Mouse (Mus musculus): ENCODE measurements around the gene C1qtnf3.
A peak's percentile ranks its signal among the peaks of the same experiment; 100 is the strongest.
"Not testable (repeated sequence)": the region's sequence is repeated elsewhere in the genome, so short reads cannot be mapped to it uniquely, and the experiment has no call there.

Gene C1qtnf3

DNA sequence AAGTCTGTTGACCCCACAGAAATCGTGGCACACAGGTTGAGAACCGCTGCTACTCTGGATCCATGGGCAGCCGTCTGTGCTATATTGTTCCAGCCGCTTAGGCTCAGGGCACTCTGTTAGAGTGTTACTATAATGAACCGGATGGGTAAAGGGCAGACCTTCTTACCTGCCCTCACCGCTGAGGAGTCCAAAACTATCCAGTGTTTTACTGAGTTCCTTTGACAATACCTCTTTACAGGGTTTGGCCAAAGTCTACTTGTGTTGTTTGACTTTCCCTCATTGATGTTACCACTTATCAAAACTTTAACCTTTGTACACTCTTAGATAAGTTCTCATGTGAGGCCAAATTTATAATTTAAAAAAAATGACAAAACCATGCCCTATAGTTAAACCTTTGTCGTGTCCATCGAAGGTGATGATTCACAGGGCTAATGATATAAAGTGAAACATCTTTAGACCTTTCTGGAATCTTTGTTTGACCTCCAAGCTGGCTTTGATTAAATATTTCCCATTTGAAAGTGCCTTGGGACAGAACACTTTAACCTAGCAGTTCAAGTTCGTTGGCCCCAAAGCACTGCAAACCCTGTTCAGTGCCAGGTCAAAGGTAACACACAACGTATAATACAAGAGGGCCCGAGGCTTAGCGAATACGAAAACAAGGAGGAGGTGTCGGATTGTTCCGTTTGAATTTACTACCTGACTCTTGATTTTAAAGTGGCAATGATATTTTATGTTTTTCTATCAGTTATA, 7.3 kb downstream of the C1qtnf3 start:
- DNase-seq: no peak

DNA sequence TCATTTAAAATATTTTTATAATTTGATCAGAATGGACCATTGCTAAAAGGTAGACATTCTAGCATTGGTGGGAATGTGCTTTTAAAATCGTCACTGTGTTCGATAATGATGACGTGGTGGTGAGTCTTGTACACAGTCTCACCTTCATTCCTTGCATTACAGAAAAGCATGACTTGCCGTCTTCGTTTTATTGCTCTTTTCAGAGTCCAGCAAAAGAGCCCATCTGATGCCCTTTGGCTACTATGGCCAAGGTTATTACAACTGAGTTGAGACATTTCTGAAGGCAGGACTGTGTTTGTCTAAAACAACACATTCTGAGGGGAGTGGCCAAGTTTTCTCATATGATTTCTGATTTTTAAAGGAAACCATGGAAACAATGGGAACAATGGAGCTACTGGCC, 8.1 kb downstream of the C1qtnf3 start:
- DNase-seq: no peak

DNA sequence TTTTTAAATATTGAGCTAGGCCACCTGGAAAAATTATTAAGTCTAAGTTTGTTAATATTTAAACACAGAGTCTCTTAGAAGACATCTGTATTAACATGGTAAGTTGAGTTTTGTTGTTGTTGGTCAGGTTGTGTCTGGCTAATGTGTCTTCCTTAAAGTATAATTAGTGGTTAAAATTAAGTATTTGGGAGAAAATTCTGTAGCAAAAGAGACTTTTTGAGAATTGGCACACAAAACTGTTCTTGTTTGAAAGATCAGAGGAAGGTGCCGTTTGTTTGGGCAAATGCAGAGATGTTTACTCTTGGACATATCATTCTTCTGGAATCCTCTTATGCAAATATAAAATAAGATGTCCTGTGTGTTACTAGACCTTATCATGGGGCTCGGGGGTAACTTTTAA, 10.5 kb downstream of the C1qtnf3 start:
- no peak for DNase-seq

DNA sequence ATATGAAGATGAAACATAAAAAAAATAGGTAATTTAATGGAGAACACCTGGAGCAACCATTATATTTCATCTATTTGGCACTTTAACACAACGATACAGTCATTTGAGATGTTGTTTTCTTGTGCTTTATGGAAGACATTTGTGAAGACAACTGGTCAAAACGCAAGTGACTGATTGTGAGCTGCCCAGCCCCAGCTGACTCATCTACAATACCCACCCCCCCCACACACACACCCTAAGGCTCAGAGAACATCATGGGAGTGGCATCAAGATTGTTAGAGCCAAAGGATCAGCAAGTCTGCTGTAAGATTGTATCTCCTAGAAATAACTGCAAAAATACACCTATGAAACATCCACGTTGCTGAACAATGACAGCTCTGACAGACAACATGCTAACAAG, 17.3 kb downstream of the C1qtnf3 start:
- no peak for DNase-seq

DNA sequence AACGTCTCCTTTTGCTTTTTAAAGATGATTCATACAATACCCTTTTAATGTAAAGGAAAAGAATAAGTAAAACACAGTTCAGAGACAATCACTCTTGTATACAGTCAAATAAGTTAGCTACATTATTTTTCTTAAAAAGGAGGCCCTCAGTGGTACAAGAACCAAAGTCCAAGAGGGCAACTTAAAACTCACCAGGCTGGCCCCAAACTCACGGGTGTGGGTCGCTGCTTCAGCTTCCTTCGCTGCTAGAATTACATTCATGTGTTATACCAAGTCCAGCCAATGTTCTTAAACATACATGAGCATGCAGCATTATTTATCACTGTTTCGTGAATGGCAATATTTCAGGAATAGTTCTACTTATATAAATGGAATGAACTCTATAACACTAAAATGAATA, 18.6 kb downstream of the C1qtnf3 start:
- no peak for DNase-seq

DNA sequence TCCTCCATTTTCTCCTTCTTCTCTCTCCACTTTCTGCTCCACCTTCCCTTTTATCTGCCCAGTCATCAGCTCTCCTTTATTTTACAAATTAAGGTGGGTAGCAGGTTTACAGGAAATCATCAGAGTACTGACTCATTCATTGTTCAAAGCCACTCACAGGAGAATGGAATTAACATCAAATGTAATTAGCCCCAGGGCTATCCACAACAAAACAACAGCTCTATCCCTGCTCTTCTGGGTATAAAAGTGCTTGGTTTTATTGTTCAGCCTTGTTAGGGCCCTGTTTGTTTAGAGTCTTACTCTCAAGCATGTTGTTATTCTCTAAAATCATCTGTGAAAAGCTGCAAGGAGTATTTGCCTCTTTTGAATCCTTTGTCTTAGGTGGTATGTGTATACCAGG, 25.0 kb downstream of the C1qtnf3 start:
- DNase-seq: no peak

DNA sequence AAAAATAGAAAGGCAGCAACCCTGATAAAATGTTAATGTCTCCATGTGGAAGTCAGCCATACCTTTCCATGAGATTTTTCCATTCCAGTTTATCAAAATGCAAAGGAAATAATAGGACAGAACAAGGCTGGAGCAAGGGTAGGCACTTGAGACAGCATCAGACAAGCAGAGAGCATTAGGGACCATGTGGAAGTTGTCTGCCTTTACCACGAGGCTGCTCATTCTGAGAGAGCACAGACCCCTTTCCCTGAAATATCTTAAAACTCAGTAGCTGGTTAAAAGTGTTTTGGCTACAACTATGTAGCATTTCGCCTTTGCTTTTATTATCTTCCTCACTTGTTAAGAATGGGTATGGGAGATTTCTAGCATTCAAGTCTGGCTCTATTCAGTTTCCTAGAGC, 28.6 kb downstream of the C1qtnf3 start:
- no peak for DNase-seq

DNA sequence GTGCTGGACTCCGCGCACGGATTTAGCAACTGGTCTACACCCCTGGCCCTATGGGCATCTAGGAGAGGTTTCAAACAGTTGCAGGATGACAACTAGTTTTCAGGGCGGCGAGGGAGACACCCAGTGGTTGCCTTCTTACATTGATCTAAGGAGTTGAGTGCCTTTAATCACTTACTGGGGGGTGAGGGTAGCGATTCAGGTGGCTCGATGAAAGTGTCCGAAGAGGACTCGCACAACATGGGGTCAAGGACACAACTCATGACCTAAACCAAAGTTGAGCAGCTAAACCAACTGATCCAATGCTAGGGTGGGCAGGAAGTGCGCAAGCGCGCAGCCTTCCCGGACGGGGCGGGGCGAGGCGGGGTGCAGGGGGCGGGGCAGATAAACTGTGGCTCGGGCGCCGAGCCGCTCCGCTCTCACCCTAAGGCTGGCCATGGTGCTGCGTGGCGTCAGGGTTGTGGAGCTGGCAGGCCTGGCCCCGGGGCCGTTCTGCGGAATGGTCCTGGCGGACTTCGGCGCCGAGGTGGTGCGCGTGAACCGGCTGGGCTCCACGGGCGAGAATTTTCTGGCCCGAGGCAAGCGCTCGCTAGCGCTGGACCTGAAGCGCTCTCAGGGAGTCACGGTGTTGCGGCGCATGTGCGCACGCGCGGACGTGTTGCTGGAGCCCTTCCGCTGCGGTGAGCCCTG, 29.4 kb downstream of the C1qtnf3 start, which contains the start of gene Amacr:
TSS of gene Amacr (plus strand) at position 380 of the 687 bp plus-strand sequence.
- peak; percentile 94 for DNase-seq

DNA sequence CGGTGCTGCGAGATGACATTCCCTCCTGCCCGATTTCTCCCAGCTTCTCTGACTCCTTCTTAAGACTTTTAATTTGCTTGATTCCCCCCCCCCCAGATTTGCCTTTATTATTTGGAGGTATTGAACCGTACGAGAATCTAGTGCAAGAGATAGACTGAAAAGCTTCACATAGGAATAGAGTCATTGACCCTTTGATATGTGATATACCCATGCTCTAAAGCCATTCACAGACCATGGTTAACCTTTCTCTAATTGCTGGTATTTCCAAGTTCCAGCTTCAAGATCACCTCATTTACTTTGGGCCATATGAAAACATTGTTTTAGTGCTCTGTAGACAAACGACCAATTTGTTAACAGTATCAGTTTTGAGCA, 29.9 kb downstream of the C1qtnf3 start:
- DNase-seq: no peak

DNA sequence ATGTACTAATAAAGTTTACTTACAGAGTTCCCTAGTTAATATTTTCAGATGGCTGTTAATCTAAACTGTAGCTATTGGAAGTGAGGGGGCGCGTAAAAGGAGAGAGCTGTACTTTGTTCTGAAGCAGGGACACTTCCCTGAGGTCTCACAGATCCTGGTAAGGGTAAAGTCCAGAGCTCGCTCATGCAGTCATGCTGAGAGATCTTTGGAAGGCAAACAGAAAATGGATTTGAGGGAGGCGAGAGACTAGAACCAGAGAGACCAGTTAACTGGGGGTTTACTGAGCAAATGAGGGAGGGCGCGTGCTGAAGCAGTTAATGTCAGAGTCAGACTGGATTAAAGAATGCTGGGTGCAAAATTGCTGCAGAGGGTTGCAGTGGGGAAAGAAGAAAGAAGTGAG, 33.6 kb downstream of the C1qtnf3 start:
- DNase-seq: no peak

DNA sequence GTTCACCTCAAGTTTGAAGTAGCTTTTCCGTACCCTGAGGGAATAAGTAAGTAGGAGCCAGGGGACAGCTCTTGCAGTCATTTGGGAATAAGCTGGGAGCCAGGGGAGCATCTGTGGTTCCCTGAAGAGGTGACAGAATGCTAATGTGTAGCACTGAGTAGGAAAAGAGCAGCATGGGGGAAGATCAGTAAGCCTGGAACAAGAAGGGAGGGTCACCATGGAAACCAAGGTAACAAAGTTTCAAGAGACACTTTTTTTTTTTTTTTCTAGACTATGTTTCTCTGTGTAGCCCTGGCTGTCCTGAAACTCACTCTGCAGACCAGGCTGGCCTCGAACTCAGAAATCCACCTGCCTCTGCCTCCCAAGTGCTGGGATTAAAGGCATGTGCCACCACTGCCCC, 34.3 kb downstream of the C1qtnf3 start:
- DNase-seq: not testable (repeated sequence)

DNA sequence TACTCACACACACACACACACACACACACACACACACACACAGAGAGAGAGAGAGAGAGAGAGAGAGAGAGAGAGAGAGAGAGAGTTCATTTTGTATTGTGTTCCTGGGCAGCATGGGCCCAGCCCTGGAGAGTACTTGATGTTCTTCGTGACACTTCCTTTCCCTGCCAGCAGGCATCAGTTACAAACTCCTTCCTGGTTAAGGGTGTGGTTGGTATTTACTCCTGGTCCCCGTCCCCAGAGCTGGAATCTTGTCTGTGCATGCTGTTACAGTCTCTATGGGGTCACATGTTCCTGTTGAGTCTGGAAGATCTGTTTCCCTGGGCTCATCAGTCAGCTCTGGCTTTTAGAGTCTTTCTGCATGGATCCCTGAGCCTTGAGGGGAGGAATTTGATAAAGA, 38.3 kb downstream of the C1qtnf3 start:
- no peak for DNase-seq

DNA sequence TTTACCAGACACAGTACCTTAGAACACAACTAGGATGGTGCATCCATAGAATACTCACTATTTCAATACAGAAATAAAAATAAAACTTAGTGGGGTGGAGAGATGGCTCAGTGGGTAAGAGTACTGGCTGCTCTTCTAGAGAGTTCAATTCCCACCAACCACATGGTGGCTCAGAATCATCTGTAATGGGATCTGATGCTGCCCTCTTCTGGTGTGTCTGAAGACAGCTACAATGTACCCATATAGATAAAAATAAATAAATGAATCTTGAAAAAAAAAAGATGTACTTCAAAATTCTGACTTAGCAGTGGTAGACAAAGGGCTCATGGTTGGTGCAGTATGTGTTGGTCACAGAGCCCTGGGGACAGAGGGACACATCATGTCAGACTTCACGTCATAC, 39.4 kb downstream of the C1qtnf3 start:
- no peak for DNase-seq

DNA sequence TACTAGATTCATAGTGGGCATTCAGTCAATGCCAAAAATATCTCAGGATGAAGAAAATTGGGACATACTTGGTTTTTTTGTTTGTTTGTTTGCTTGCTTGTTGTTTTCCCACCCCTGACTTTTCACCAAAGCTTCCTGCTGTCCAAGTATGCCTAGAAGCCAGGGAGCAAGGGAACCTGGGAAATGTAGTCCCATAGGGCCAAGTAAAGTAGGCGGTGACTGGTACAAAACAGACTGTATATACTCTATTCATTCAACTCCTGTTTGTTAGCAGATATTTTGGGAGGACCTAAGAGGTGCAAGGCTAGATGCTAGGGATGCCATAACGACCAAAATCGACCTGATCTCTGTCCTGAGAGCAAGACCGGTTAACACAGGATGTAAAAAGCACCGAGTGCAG, 47.7 kb downstream of the C1qtnf3 start:
- DNase-seq: peak; percentile 19

DNA sequence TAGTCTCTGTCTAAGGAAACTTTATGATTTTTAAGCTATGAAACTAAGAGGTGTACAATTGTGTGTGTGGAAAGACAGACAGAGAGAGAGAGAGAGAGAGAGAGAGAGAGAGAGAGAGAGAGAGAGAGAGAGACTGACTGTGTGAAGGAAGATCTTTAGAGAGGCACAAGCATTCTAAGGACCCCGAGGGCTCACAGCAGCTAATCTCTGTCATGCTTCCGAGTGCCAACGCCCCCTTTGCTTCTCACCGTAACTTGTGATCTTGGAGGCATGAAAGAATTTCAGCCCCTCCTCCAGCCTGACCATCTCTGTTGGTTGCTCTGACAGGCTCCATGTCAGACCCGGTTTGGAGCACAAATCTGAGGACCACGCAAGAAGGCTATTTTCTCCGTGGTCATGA, 48.3 kb downstream of the C1qtnf3 start, which contains the start of gene Slc45a2:
TSS of gene Slc45a2 (plus strand) at position 301 of the 400 bp plus-strand sequence.
- DNase-seq: no peak

DNA sequence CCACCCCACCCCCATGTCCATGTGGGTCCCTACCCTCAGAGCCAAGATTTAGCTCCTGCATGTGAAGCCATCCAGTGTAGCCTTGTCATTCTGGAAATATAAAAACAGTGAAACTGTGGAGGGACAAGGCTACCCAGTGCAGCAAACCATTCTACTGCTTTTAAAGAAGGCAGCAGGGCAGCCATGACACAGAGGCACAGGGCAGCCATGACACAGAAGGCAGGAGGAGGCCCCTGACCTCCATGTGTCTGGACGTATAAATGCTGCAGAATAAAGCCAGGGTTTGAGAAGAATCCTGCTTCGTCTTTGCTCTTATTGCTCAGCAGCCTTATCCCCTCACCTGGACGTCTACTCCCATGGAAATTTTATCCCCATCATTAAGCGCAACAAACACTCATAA, 51.7 kb downstream of the C1qtnf3 start:
- no peak for DNase-seq

DNA sequence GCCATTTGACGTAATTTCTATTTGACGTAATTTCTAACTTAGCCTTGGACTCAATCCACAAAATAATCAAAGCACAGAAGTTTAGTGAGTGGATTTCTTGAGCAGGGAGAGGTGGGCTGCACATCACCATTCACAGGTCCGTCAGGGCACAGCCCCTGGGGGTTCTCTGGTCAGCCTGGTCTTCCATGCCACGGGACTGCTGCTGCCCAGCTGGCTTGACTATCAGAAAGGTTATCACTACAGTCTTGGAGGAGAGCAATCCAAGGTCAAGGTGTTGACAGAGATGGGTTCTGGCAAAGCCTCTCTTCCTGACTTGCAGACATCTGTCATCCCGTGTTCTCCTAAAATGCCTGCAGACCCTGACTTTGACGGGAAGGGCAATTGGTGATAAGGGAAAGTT, 52.5 kb downstream of the C1qtnf3 start:
- DNase-seq: no peak

DNA sequence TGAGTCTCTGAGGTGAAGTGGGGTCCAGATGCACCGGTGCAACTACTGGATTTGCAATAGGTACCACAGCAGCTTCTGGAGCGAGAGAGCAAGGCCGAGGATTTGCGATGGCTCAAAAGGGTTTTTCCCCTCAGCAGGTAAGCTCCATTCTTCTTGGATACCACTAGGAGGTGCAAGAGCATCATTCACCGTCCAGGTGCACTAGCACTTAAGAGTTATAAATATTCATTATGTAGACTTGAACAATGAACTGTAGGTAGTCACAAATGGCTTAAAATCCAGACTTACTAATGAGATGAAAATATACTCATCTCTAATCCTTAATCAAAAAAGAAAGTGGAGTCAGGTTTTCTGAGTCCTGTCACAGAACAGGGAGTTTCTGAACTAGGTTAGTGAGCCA, 56.6 kb downstream of the C1qtnf3 start:
- peak; percentile 38 for DNase-seq

DNA sequence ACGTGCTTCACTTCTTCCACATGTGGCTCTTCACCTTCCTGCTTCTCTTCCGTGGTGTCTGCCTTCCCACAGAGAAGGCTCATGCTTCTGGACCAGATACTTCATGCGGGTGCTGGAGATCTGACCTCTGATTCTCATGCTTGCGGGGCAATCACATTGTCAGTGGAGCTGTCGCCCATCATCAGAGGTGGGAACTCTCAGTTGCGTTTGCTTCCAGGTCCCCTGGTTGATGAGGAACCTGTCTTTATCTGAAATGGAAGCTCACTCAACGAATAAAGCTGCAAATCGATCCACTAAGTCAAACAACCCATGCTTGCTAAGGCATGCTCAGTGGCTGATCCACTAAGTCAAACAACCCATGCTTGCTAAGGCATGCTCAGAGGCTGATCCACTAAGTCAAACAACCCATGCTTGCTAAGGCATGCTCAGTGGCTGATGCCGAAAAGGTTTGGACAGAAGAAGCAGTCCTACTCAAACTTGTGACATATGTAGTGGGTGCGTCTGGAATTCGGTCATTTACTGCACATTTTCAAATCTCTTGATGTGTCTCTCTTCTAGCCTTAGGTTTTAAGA, 58.9 kb downstream of the C1qtnf3 start:
- no peak for DNase-seq

DNA sequence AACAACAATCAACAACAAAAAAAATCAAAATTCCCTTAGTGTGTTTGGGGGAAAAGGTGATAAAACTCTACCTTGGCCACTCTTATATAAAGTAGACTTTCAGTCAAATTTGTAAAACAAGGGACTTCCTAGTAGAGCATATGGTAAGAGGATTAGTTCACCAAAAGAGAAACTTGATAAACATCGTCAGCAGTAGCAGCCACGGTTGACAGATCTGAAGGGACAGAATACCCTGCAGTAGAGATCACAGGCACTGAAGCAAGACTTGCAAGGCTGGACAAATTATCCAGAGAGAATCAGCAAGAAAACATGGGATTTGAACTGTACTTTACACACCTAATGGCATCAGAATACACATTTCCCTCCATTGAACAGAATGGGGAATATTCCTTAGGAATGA, 62.8 kb downstream of the C1qtnf3 start:
- DNase-seq: no peak

DNA sequence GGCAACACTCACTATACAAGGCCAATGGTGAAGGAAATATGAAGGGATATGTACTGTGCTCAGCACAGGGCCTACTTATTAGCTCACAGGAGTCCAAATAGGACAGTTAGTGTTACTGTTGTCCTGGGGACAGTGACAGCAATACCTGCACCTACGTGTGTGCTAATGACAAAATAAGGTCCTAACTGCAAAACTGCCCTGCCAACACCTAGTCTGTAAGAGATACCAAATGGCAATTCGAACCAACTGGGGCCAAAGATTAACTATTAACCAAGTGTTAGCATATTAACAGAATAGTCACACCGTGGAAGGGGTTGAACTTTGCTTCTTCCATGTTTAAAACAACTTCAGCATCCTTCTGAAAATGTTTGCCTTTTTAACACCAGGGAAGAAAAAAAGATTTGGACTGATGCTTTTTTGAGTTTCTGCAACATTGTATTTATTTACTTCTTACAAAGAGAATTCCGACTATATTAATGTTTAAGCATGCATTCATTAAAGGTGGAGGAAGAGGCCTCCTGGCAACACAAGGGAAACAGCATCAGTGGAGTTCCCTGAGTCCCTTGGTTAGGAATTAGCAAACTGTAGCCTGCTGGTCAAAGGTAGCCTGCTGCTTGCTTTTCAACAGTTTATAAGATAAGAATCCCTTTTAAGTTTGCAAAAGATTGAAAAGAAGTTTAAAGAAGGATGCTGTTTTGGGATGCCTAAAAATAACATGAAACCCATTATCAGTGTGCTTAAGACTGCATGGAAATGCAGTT, 74.8 kb downstream of the C1qtnf3 start:
- DNase-seq: no peak
